Mouse (Mus musculus): ENCODE measurements at regions not wholly inside any gene's neighbourhood (a gene's known extent, or its start where the extent isn't known, plus 50 kb on each side); places are given as distances from the start of the nearest gene placed in this dataset.

DNA sequence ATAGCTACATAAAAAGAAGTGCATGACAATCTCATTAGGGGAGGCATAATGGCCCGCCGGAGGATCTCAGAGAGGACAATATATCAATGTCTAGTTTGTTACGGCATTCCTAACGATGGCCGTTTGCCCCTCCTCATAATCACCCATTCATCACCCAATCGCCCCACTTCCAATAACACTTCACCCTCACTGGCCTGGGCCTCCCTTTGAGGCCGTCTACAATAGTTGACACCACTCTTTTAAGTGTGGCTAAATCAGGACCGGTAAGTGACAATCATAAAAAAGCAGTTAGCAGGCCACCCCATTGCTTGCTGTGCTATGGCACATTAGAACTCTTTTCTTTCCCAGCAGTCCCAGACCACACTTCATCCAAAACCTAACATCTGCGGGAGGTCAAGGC is 102.2 kb upstream of the Olfm4 start:
- Histone ChIP-seq H3K4me1 (ENCODE audit: control insufficient read depth in 2 of 2, insufficient read depth in 2 of 2, low read length in 2 of 2, poor library complexity in 1 of 2) (no peaks in the 10 kb centered on the region), H3K4me3 (ENCODE audit: insufficient read depth in 1 of 2, low read depth in 1 of 2, low read length in 2 of 2, poor library complexity in 1 of 2, severe bottlenecking in 1 of 2) (no peak overlapping the region), H3K36me3 (ENCODE audit: control insufficient read depth, insufficient read depth, low read length, poor library complexity, severe bottlenecking) (no peaks in the 10 kb centered on the region), H3K9me3 (ENCODE audit: control insufficient read depth, insufficient read depth, low read depth, low read length) (no peaks in the 10 kb centered on the region), H3K27ac (ENCODE audit: insufficient read depth, low read depth, low read length, poor library complexity, severe bottlenecking) (no peak overlapping the region), H3K9ac (ENCODE audit: insufficient read depth, low read depth, low read length, poor library complexity, severe bottlenecking) (no peak overlapping the region)
- no peak for DNase-seq (ENCODE audit: low read depth, low spot score)
- in situ Hi-C loops (cut with MboI; ENCODE audit: low sequenced_read_pairs in 2 of 2, unreplicated experiment in 2 of 2) = no loop called here
- TF ChIP-seq CHD2 (IDR thresholded peaks at IDR 0.05; ENCODE audit: low read depth, low read length) (no peak), HCFC1 (IDR thresholded peaks at IDR 0.05; ENCODE audit: borderline replicate concordance, insufficient read depth, low read length) (no peak), MAFK (IDR thresholded peaks at IDR 0.05; ENCODE audit: insufficient read depth, low read depth, low read length) (no peak), ZNF384 (IDR thresholded peaks at IDR 0.05; ENCODE audit: low read depth, low read length) (no peak), ZC3H11A (IDR thresholded peaks at IDR 0.05; ENCODE audit: borderline replicate concordance, low read depth, low read length) (no peak)

DNA sequence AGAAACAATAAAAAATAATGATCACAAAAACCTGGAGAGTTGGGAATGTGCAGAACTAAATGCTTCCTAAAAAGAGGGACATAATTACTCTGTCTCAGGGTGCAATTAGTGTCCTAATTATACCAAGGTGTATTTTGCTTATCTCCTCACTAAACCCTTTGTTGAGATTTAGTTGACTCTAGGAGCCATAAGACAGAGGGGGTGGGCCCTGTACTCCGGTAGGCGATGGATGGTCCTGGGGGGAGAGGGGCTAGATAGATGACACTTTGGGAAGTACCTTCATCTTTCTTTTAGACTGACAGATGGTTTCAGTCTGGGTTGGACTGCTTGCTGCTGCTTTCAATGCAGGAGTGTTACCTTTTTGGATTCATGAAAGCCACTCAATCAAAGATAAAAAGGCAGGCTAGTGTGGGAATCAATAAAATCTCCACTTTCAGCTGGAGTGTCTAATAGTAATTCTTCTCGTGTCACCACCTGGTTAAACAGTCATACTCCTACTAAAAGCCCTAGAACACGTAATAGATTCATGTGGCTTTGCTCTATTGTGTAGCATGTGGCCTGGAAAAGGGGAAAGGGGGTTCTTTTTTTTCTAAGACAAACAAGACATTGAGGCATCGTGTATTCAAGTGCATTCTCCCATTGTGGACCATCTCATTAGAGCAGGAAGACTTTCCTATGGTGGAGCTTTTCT is 103.7 kb upstream of the Olfm4 start:
- Histone ChIP-seq H3K4me1 (ENCODE audit: control insufficient read depth in 2 of 2, insufficient read depth in 2 of 2, low read length in 2 of 2, poor library complexity in 1 of 2) (no peaks in the 10 kb centered on the region), H3K36me3 (ENCODE audit: control insufficient read depth, insufficient read depth, low read length, poor library complexity, severe bottlenecking) (no peaks in the 10 kb centered on the region), H3K9ac (ENCODE audit: insufficient read depth, low read depth, low read length, poor library complexity, severe bottlenecking) (no peak overlapping the region), H3K4me3 (ENCODE audit: insufficient read depth in 1 of 2, low read depth in 1 of 2, low read length in 2 of 2, poor library complexity in 1 of 2, severe bottlenecking in 1 of 2) (no peak overlapping the region), H3K9me3 (ENCODE audit: control insufficient read depth, insufficient read depth, low read depth, low read length) (no peaks in the 10 kb centered on the region), H3K27ac (ENCODE audit: insufficient read depth, low read depth, low read length, poor library complexity, severe bottlenecking) (no peak overlapping the region)
- no peak for TF ChIP-seq CHD2 (IDR thresholded peaks at IDR 0.05; ENCODE audit: low read depth, low read length)
- TF ChIP-seq ZNF384 (IDR thresholded peaks at IDR 0.05; ENCODE audit: low read depth, low read length) = no peak
- no peak for TF ChIP-seq HCFC1 (IDR thresholded peaks at IDR 0.05; ENCODE audit: borderline replicate concordance, insufficient read depth, low read length)
- in situ Hi-C loops (cut with MboI; ENCODE audit: low sequenced_read_pairs in 2 of 2, unreplicated experiment in 2 of 2) = no loop called here
- DNase-seq (ENCODE audit: low read depth, low spot score) = no peak

DNA sequence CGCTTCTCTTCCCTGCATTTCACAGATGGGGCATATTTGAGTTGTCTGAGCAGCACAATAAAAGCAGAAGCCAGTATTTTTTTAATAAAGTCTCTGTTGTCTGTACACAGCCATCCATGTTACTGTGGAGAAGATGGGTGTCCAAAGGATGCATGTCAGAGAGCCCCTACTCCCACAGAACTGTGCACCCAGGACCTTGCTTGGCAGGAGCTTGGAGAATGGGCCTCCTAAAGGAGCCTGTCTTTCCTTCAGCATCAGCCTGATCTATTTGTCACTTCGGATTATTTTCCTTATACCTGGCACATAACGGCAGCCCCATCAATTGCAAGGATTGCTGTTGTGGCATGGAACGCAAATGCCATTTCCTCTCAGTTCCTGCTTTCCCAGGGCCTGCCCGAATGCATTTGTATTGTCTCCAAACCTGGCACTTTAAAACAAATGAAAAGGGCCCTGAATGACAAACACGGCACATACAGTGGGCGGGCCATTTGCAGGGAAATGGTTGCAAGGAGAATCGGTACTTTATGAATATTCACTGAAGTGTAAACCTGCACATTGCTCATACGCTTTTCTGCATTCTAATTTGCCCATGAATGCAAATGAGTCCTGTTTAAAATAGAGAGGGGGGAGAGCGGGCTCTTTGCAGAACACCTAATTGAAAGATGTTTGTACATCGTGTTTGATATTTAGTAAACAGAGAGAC is 104.4 kb upstream of the Olfm4 start:
- H3K4me1 ChIP-seq (ENCODE audit: control insufficient read depth in 2 of 2, insufficient read depth in 2 of 2, low read length in 2 of 2, poor library complexity in 1 of 2) = no peaks in the 10 kb centered on the region
- no peak for DNase-seq (ENCODE audit: low read depth, low spot score)
- in situ Hi-C loops (cut with MboI; ENCODE audit: low sequenced_read_pairs in 2 of 2, unreplicated experiment in 2 of 2) = no loop called here
- H3K9ac ChIP-seq (ENCODE audit: insufficient read depth, low read depth, low read length, poor library complexity, severe bottlenecking) = no peak overlapping the region
- TF ChIP-seq ZNF384 (IDR thresholded peaks at IDR 0.05; ENCODE audit: low read depth, low read length) (no peak), CHD2 (IDR thresholded peaks at IDR 0.05; ENCODE audit: low read depth, low read length) (no peak), HCFC1 (IDR thresholded peaks at IDR 0.05; ENCODE audit: borderline replicate concordance, insufficient read depth, low read length) (no peak), ZC3H11A (IDR thresholded peaks at IDR 0.05; ENCODE audit: borderline replicate concordance, low read depth, low read length) (no peak), MAFK (IDR thresholded peaks at IDR 0.05; ENCODE audit: insufficient read depth, low read depth, low read length) (no peak)
- H3K4me3 ChIP-seq (ENCODE audit: insufficient read depth in 1 of 2, low read depth in 1 of 2, low read length in 2 of 2, poor library complexity in 1 of 2, severe bottlenecking in 1 of 2) = no peak overlapping the region
- no peaks in the 10 kb centered on the region for H3K9me3 ChIP-seq (ENCODE audit: control insufficient read depth, insufficient read depth, low read depth, low read length)
- H3K27ac ChIP-seq (ENCODE audit: insufficient read depth, low read depth, low read length, poor library complexity, severe bottlenecking) = no peak overlapping the region
- H3K36me3 ChIP-seq (ENCODE audit: control insufficient read depth, insufficient read depth, low read length, poor library complexity, severe bottlenecking) = no peaks in the 10 kb centered on the region

DNA sequence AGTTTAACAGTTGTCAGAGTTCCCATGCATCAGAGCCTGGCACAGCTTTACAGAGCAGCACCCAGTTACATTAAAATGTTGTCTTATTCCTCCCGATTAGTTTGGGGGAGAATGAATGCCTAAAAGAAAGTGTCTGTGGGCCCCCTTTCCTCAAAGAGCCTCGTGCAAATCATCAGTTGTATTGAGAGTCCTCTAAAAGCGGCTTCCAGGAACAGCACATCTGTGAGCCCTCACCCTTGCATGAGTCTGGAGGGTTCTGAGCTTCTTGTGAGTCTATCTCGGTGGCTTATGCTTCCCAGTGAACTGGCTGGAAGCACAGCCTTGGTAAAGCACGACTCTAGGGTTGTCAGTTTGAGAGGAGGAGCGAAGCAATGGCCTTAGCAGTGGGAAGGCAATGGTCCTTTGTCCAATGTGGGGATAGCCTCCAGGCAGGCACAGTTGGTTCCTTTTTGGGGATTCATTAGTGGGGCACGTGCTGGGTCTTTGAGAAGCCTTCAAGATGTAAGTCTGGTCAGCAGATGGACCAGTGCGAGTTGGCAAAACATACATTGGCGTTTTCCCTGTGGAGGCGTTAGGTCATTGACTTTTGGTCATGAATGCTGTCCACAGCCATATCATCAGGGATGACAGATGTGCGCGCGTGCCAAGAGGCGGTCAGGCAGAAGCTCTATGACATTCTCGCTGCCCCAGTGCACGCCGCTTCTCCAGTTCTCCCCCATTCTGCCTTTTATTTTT is 105.4 kb upstream of the Olfm4 start:
- in situ Hi-C loops (cut with MboI; ENCODE audit: low sequenced_read_pairs in 2 of 2, unreplicated experiment in 2 of 2) = no loop called here
- Histone ChIP-seq H3K27ac (ENCODE audit: insufficient read depth, low read depth, low read length, poor library complexity, severe bottlenecking) (no peak overlapping the region), H3K4me1 (ENCODE audit: control insufficient read depth in 2 of 2, insufficient read depth in 2 of 2, low read length in 2 of 2, poor library complexity in 1 of 2) (no peaks in the 10 kb centered on the region), H3K36me3 (ENCODE audit: control insufficient read depth, insufficient read depth, low read length, poor library complexity, severe bottlenecking) (no peaks in the 10 kb centered on the region), H3K9me3 (ENCODE audit: control insufficient read depth, insufficient read depth, low read depth, low read length) (no peaks in the 10 kb centered on the region), H3K4me3 (ENCODE audit: insufficient read depth in 1 of 2, low read depth in 1 of 2, low read length in 2 of 2, poor library complexity in 1 of 2, severe bottlenecking in 1 of 2) (no peak overlapping the region), H3K9ac (ENCODE audit: insufficient read depth, low read depth, low read length, poor library complexity, severe bottlenecking) (no peak overlapping the region)
- TF ChIP-seq ZNF384 (IDR thresholded peaks at IDR 0.05; ENCODE audit: low read depth, low read length) = no peak
- no peak for TF ChIP-seq MAFK (IDR thresholded peaks at IDR 0.05; ENCODE audit: insufficient read depth, low read depth, low read length)
- TF ChIP-seq CHD2 (IDR thresholded peaks at IDR 0.05; ENCODE audit: low read depth, low read length) = no peak
- TF ChIP-seq ZC3H11A (IDR thresholded peaks at IDR 0.05; ENCODE audit: borderline replicate concordance, low read depth, low read length) = no peak
- no peak for DNase-seq (ENCODE audit: low read depth, low spot score)

Measured in ES-E14 (cell line).